ENCODE assay signal across 27 mouse cellular contexts in genomic region chr6:117606211-117606610, GRCm38 (mm10).
DNase-seq lines count a peak whose midpoint lies in the region; ATAC-seq and TF ChIP-seq lines count a peak whose summit lies in the region.
"Had no signal": no experiment of that assay in that cellular context is flagged by ENCODE, and none has a peak within 500 bp of the region (broad histone marks: within the 10 kb centered on the region; RNA-seq: fewer than 3 reads in every experiment).

No protein-coding gene starts in this region.

- ATAC-seq in heart, embryonic 12.5 days (ENCODE audit: insufficient number of reproducible peaks, low FRiP score) = no peak
- no peak for ATAC-seq in intestine, embryonic 14.5 days (replicated peaks; ENCODE audit: low FRiP score, low TSS enrichment, low read depth)
- no peak for ATAC-seq in intestine, embryonic 15.5 days
- ATAC-seq: activated CD4-positive, CD25-positive, alpha-beta regulatory T cell, adult 4 months; forebrain, postnatal 0 days; inflammation-experienced regulatory T-cells, adult 6 months; liver, embryonic 12.5 days; liver, postnatal 0 days; midbrain, embryonic 16.5 days had no signal

- H3K4me3 ChIP-seq in gastrocnemius, adult 2 months = no peak overlapping the region
- no peak overlapping the region for H3K4me3 ChIP-seq in heart, embryonic 12.5 days
- H3K4me3 ChIP-seq in intestine, embryonic 14.5 days (ENCODE audit: low read depth, low read length) = no peak overlapping the region
- H3K4me3 ChIP-seq in intestine, embryonic 15.5 days (replicated peaks) = no peak overlapping the region
- H3K4me3 ChIP-seq: embryonic facial prominence, embryonic 15.5 days; forebrain, embryonic 12.5 days; hindbrain, embryonic 15.5 days; layer of hippocampus, adult 2 months; left cerebral cortex, adult 2 months; liver, embryonic 12.5 days; neural tube, embryonic 12.5 days had no signal

- no peak overlapping the region for H3K9ac ChIP-seq in heart, embryonic 12.5 days
- H3K9ac ChIP-seq in intestine, embryonic 14.5 days (ENCODE audit: low read length) = no peak overlapping the region
- H3K9ac ChIP-seq in intestine, embryonic 15.5 days = no peak overlapping the region
- H3K9ac ChIP-seq: embryonic facial prominence, embryonic 15.5 days; forebrain, embryonic 12.5 days; forebrain, postnatal 0 days; hindbrain, embryonic 15.5 days; liver, embryonic 12.5 days; liver, postnatal 0 days; neural tube, embryonic 12.5 days had no signal

- 75% methylated on average over 6 of the region's 6 CpGs for WGBS in heart, embryonic 12.5 days
- WGBS in intestine, embryonic 14.5 days = 80% methylated on average over 6 of the region's 6 CpGs
- 85% methylated on average over 6 of the region's 6 CpGs for WGBS in intestine, embryonic 15.5 days

- peaks cover 33% of the 10 kb centered on the region for H3K27me3 ChIP-seq in heart, embryonic 12.5 days (replicated peaks)
- H3K27me3 ChIP-seq in intestine, embryonic 14.5 days (replicated peaks; ENCODE audit: control insufficient read depth, insufficient read depth, low read length) = no peaks in the 10 kb centered on the region
- no peaks in the 10 kb centered on the region for H3K27me3 ChIP-seq in intestine, embryonic 15.5 days (replicated peaks)
- H3K27me3 ChIP-seq: embryonic facial prominence, embryonic 15.5 days; forebrain, embryonic 12.5 days; hindbrain, embryonic 15.5 days; liver, embryonic 12.5 days; neural tube, embryonic 12.5 days had no signal

- peak overlapping the region; percentile 43; the same call in 1 of the 2 replicates for H3K4me2 ChIP-seq in heart, embryonic 12.5 days
- no peak overlapping the region for H3K4me2 ChIP-seq in intestine, embryonic 14.5 days (ENCODE audit: low read length)
- no peak overlapping the region for H3K4me2 ChIP-seq in intestine, embryonic 15.5 days (replicated peaks)
- H3K4me2 ChIP-seq: embryonic facial prominence, embryonic 15.5 days; forebrain, embryonic 12.5 days; hindbrain, embryonic 15.5 days; liver, embryonic 12.5 days; neural tube, embryonic 12.5 days had no signal

- no peak for TF ChIP-seq CTCF in gastrocnemius, adult 2 months (IDR thresholded peaks at IDR 0.05)

- no peak for DNase-seq in gastrocnemius, adult 2 months
- no peak for DNase-seq in gastrocnemius, postnatal 4 days (ENCODE audit: low spot score in 2 of 2)
- DNase-seq in heart, postnatal 14 days = no peak
- DNase-seq in intestine, embryonic 14.5 days (ENCODE audit: low spot score) = peak; percentile 36
- peak; percentile 37 for DNase-seq in adipocyte (ENCODE audit: low spot score)
- DNase-seq in left cerebral cortex, adult 8-10 months (ENCODE audit: low spot score in 2 of 2) = no peak
- DNase-seq: adrenal gland, adult 8-10 months; cerebellum, adult 2 months; cerebellum, postnatal 14 days; forebrain, postnatal 0 days; liver, postnatal 0 days; right cerebral cortex, postnatal 4 days; thymus, adult 18-20 months; thymus, postnatal 36 days had no signal

- intact Hi-C loops in gastrocnemius, adult 2 months (cut with DNase I) = no loop called here
- intact Hi-C loops in heart, postnatal 14 days (cut with DNase I) = no loop called here

- H3K9me3 ChIP-seq in heart, embryonic 12.5 days (replicated peaks) = peaks cover 10% of the 10 kb centered on the region
- no peaks in the 10 kb centered on the region for H3K9me3 ChIP-seq in intestine, embryonic 14.5 days (ENCODE audit: control insufficient read depth, low read length)
- no peaks in the 10 kb centered on the region for H3K9me3 ChIP-seq in intestine, embryonic 15.5 days
- H3K9me3 ChIP-seq: embryonic facial prominence, embryonic 15.5 days; hindbrain, embryonic 15.5 days had no signal

- peak overlapping the region; percentile 76 for H3K27ac ChIP-seq in gastrocnemius, adult 2 months
- H3K27ac ChIP-seq in heart, embryonic 12.5 days (ENCODE audit: poor library complexity, severe bottlenecking) = peak overlapping the region; percentile 76
- H3K27ac ChIP-seq in intestine, embryonic 14.5 days (ENCODE audit: low read depth) = peak overlapping the region; percentile 33; the same call in 1 of the 2 replicates
- no peak overlapping the region for H3K27ac ChIP-seq in intestine, embryonic 15.5 days
- H3K27ac ChIP-seq: embryonic facial prominence, embryonic 15.5 days; forebrain, embryonic 12.5 days; hindbrain, embryonic 15.5 days; layer of hippocampus, adult 2 months; left cerebral cortex, adult 2 months; liver, embryonic 12.5 days; neural tube, embryonic 12.5 days; stomach, postnatal 0 days had no signal

- H3K36me3 ChIP-seq in heart, embryonic 12.5 days = no peaks in the 10 kb centered on the region
- no peaks in the 10 kb centered on the region for H3K36me3 ChIP-seq in intestine, embryonic 14.5 days (ENCODE audit: control insufficient read depth, insufficient read depth, low read length)
- no peaks in the 10 kb centered on the region for H3K36me3 ChIP-seq in intestine, embryonic 15.5 days
- H3K36me3 ChIP-seq: embryonic facial prominence, embryonic 15.5 days; forebrain, embryonic 12.5 days; hindbrain, embryonic 15.5 days; liver, embryonic 12.5 days; neural tube, embryonic 12.5 days had no signal

- H3K4me1 ChIP-seq in heart, embryonic 12.5 days (replicated peaks) = peaks cover 43% of the 10 kb centered on the region
- H3K4me1 ChIP-seq in intestine, embryonic 14.5 days (replicated peaks; ENCODE audit: control insufficient read depth, insufficient read depth, low read length) = peaks cover 9% of the 10 kb centered on the region
- no peaks in the 10 kb centered on the region for H3K4me1 ChIP-seq in intestine, embryonic 15.5 days (replicated peaks)
- H3K4me1 ChIP-seq: forebrain, embryonic 12.5 days; hindbrain, embryonic 15.5 days; liver, embryonic 12.5 days; neural tube, embryonic 12.5 days had no signal

Comparison
In these comparisons a context has a peak if more than half of its experiments do, and no peak if none do; other contexts are left out.
1. DNase-seq: peak in intestine, embryonic 14.5 days (single experiment) and adipocyte (single experiment); none in gastrocnemius, adult 2 months (single experiment), gastrocnemius, postnatal 4 days (0 of 2), heart, postnatal 14 days (0 of 2) and left cerebral cortex, adult 8-10 months (0 of 2).